Mouse (Mus musculus): Measurements from ENCODE around the gene Psmd4.

DNA sequence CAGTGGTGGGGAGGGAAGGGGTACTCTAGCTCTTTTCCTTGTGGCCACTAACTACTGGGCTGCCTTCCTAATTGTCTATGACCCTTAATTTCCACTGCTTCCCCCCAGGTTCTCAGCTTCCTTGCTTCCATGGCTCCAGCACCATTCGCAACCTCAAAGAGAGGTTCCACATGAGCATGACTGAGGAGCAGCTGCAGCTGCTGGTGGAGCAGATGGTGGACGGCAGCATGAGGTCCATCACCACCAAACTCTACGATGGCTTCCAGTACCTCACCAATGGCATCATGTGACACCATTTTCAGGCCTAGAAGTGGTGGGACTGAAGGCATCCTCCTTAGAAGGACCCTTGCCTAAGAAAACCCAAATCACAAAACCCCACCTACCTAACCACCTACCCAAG is 36.8 kb downstream of the Psmd4 start:
- TF ChIP-seq POLR2A (IDR thresholded peaks at IDR 0.05; ENCODE audit: insufficient read depth, low read depth, low read length), result no peak
- no peak for TF ChIP-seq CTCF (IDR thresholded peaks at IDR 0.05)

Data from heart, adult 2 months (tissue).